Mouse (Mus musculus) liver, adult 2 months (tissue): ENCODE results near the gene Kcnv2.

Source experiments
- CTCF ChIP-seq: fragments of 200-500 bp; IDR thresholded peaks from 2 replicates; pipeline ENCODE4 v1.5.1; 2011; ENCODE audit warnings: low read depth, low read length, control low read depth
- POLR2A ChIP-seq: fragments of 200-500 bp; IDR thresholded peaks from 2 replicates; pipeline ENCODE4 v1.6.1; 2011; ENCODE audit warnings: low read length, control low read depth; ENCODE audit not compliant: insufficient read depth; ENCODE audit errors: extremely low read depth

DNA sequence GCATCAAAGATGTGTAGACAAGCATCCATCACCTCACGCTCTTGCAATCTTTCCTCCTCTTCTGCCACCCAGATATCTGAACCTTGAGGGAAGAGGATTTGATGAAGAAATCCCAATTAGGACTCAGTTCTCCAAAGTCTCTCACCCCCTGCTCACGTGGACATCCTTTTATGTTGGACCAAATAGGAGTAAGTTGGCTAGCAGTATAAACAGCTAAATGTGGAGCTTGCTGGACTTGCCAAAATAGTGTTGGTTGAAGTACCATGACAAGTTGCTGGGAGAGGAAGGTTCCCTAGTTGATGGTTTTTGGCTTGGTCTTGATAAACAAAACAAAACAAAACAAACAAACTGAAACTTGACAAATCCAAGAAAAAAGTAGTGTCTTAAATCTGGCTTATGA is 47.8 kb downstream of the Kcnv2 start:
- TF ChIP-seq POLR2A (no peak), CTCF (no peak)
